Mouse (Mus musculus): ENCODE measurements at regions not wholly inside any gene's neighbourhood (a gene's known extent, or its start where the extent isn't known, plus 50 kb on each side); places are given as distances from the start of the nearest gene placed in this dataset.
"Not testable (repeated sequence)": the region's sequence is repeated elsewhere in the genome, so short reads cannot be mapped to it uniquely, and the experiment has no call there.

DNA sequence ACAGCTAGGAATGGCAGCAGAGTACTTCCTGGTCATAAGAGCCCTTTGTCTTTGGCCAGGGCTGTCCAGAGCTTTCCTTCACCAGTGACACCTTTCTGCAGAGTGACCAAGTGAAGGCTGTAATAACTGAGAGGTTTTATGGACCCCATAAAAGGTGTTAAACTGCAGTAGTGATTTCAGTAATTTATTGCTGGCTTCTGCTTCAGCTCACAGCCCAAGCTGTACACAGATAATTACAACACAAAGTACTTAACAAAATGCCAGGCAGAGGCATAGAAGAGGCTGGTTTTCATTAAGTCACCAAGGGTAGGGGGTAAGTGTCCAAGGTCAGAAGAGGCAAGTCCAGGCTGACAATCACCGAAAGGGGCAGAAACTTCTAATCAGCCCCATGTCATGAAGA, 83.8 kb downstream of the Eif4e start:
- DNase-seq = no peak
- intact Hi-C loops (cut with DNase I) = no loop called here

DNA sequence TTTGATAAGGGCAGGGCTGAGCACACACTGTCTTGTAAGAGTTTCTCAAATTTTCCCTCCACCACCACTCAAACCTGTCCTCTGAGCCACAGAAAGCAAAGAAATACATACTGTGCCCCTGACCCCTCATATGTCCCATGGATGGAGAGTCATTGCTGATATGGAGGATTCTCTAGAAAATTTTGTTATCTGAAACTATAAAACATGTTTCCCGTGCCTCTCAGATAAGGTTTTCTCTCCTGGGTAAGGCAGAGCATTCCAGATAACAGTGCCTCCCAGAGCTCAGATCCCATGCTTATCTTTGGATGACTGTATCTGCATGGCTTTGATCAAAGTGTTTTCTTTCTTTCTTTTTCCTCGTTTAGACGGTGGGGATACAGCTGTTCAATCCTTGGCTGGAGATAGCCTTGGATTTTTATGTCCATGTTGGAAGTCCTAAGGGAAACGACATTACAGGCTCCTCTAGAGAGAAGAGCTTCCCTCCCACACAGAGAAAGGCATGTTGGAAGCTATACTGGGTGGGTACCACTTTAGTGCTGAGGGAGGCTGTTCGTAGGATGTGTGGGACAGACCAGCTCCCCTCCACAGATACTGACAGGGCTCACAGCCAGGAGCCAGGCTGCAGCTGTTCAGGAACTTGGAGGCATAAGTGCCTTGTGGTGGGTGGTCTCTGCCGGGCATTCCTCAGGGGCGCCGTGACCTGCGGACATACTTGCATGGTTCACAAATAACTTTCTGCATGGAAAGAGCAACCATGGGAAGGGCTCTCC, 87.1 kb downstream of the Eif4e start:
- intact Hi-C loops (cut with DNase I) = no loop called here
- DNase-seq = peak in 1 of 2 experiments; percentile 6

DNA sequence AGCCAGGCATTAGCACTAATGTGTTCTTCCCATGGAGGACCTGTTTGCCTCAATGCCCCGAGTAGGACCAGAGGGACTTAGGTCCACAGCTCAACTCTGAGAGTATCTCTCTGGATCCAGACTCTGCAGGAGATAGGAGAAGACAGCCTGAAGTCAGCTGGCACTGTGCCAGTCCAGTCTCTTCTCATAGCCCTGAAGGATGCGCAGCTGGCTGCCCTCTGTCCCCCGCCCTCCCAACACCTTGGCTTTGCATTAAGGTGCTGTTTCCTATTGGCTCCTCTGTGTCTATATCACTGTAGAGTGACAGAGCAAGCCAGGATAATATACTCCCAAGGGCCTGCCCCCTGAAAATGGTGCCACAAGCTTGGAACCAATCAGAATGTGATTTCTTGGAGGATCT, 87.7 kb downstream of the Eif4e start:
- peak; percentile 5 to 9 for DNase-seq

DNA sequence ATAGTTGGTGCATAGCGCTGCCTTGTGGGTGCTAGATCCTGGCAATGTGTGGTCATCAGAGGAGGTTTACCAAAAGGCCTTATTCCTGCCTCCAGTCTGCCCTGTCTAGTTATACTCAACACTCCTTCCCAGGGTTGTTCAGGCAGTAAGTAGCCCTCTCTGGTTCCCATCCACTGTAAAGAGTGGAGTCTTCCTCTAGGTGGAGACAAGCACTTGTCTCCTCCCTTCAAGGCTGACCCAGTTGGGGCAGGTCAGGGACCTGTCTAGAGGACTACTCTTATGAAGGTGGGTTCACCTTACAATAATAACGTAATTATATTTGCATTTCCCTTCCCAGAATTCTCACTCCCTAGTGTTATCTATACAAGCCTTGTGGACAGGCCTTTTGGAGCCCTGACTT, 88.9 kb downstream of the Eif4e start:
- intact Hi-C loops (cut with DNase I) = no loop called here
- no peak for DNase-seq

More for the DNA sequence above, 87.7 kb downstream of the Eif4e start:
- intact Hi-C loops (cut with DNase I) = no loop called here

DNA sequence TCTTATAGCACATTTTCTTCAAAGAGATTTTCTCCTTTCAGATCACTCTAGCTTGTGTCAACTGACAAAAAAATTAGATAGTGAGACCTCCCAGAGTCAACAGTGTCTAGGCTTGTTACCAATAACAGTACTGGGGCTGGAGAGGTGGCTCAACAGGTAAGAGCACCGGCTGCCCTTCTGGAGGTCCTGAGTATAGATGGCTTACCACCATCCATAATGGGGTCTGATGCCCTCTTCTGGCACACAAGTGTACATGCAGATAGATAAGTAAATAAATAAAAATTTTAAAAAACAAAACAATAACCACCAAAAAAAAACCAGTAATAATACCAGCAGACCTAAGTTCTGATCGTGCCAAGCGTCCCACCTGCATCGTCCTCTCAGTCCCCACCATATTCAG, 94.3 kb downstream of the Eif4e start:
- DNase-seq = no peak
- intact Hi-C loops (cut with DNase I) = loop anchor here (5.0 kb wide), 2 partner anchors 113 to 423 kb away; no protein-coding TSS in a partner anchor

DNA sequence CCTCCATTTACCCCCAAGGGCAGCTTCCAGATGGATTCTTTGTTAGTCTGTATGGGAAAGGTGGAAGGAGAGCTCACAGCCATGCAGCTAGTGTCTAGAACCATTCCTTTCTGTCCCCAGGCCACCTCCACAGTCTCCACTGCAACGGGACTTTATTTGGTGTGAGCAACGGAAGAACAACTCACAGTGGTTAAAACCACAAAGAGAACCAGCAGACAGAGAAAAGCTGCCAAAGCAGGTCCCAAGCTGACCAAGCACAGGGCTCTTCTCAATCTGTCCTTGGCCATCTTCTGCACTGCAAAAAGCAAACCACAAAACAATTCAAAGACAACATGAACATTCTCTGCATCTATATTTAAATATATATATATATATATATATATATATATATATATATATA, 98.1 kb downstream of the Eif4e start:
- no peak for DNase-seq
- intact Hi-C loops (cut with DNase I) = loop anchor here (5.0 kb wide), 2 partner anchors 117 to 427 kb away; no protein-coding TSS in a partner anchor

DNA sequence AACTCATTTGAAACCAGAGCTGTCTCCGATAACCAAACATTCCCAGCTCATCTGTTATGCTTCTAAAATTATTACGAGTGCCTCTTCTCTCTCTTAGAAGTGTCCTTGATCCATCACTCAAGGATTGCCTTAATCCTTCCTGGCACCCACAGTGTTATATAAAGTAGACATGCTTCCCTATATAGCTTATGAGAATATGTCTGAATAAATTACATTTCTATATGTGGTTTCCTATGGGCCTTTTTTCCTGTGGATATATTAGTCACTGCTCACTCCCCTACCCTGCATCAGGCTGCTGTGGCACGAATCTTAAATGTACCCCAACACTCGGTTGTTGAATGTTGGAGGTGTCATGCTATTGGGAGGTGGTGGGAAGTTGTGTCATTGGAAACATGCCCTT, 100.3 kb downstream of the Eif4e start:
- intact Hi-C loops (cut with DNase I) = no loop called here
- DNase-seq = no peak

DNA sequence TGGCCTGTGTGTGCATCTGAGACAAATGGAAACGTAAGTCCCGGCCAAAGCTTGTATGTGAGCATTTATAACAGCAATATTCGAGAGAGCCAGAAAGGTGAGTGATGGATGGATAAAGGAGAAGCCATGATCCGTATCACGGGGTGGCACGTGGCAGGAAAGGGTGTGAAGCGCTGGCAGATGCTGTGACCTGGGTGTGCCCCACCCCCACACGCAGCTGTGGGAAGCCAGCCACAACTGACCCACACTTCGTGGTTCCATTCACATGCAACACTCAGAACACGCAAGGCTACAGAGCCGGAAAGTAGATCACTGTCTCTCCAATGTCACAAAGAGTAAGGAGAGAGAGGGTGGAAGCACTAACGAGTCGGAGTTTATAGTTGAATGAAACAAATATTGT, 104.3 kb downstream of the Eif4e start:
- no peak for DNase-seq
- intact Hi-C loops (cut with DNase I) = no loop called here

DNA sequence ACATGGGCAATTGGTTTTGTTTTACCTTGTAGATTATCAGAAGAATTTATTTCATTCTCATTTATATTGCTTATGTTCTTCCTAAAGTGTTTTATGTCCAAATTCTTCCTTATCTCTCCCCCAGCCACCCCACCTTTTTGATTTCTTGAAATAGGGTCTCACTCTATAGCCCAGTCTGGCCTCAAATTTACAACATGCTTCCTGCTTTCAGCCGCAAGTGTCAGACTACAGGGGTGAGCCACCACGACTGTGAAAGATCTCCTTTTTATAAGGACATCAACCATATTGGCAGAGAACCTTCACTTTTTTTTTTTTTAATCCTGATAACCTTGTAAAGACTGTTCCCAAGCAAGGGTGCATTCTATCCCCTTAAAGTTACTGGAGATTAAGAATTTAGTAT, 106.1 kb downstream of the Eif4e start:
- no peak for DNase-seq
- intact Hi-C loops (cut with DNase I) = no loop called here

DNA sequence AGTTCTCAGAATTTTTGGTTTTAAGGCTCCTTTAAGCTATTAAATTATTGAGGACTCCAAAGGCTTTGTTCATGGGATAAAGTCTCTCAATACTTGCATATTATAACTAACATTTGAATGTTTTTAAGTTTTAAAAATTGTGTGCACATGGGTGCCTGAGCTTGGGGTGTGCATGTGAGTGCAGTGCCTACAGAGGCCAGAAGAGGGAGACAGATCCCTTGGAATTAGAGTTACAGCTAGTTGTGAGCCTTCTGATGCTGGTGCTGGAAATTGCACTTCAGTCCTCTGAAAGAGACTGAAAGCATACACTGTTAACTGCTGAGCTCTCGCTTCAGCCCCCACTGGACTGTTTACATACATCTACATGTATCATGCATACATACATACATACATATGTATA, 100.0 kb upstream of the Tspan5 start:
- peak; percentile 13 to 25 for DNase-seq

DNA sequence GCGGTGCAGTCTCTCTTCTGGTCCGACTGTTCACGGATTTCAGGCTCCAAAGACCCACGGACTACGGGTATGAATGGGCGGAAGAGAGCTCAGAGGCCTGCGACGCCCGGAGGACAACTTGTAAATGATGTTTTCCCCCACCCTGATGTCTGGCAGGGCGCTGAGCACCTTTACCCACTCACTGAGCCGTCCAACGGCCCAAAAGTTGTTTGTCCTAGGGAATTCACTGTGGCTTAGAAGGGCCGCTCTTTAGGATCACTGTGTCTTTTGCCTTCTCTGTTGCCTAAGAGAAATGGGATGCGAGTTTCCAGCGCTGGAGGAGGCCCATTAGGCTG, 98.1 kb upstream of the Tspan5 start:
- peak in 1 of 2 experiments; percentile 6 for DNase-seq
- intact Hi-C loops (cut with DNase I) = loop anchor here (2.0 to 5.0 kb wide), 2 partner anchors 98 to 263 kb away; partner anchors contain the start of gene Tspan5

More for the DNA sequence above, 100.0 kb upstream of the Tspan5 start:
- intact Hi-C loops (cut with DNase I) = loop anchor here (2.0 to 5.0 kb wide), 2 partner anchors 100 to 265 kb away; partner anchors contain the start of gene Tspan5

DNA sequence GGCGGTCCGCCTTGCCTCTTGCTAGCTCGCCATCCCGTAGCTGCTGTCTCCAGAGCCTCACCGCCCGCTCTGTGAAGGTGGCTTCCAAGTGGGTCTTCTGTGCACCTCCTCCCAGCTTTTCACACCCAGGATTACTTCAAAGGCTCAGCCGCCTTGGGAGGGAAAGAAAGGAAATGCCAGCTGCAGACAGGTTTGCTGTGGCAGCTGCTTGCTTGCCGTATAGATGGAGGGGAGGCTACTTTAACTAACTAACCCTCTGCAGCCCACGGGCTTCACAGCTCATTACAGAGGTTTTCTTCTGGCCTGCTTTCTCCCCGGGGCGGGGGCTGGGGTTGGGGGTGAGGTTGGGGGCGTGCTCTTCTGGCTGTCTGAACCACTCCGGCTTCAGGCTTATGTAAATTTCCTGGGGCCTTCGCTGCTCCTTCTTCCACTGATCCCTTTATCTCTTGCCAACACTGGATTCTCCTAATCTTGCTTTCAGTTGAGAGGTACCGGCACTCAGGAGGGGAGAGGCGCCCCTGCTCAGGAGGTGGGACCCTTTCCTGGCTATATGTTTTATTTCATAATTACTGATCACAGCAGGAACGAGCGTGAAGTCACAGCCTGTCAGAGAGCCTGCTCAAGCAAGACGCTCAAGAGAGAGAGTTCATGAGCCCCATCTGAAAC, 97.6 kb upstream of the Tspan5 start:
- intact Hi-C loops (cut with DNase I) = loop anchor here (5.0 kb wide), 1 partner anchor 98 kb away; the partner anchor contains the start of gene Tspan5
- peak in 1 of 2 experiments; percentile 17 for DNase-seq

DNA sequence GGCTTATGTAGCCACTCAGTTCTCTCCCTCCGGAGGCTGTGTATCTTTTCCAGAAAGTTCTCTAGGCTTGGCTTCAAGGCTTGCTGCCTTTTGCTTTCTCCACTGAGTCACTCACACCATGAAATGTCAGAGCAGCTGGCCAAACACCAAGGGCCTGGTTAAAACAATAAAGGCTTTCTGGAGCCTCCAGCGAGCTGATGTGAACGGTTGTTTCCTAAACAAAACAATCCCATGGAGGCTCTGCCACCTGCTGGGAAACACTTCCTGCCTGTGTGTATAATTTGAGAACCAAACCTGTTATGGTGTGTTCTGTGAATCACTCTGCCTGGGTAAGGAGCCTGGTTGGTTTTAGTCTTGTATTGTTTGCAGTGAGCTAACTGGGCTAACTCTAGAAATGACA, 96.7 kb upstream of the Tspan5 start:
- intact Hi-C loops (cut with DNase I) = no loop called here
- peak; percentile 14 to 41 for DNase-seq

DNA sequence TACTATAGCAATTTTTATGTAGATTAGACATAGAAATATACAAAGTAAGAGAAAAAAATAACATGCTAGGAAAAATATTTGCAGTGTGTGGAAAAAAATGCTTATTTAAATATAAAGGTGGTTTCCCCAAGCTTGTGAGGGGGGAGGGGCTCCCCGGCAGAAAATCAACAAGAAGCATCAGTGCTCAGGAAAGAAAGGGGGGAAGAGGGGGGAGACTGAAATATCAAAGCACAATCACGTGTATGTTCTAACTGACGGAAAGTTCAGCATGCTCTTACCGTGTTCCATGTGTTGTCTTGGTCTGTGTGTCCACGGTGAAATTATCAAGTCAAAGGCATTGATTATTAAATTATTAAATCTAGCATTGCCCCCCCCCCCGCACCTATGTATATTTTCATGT, 92.3 kb upstream of the Tspan5 start:
- intact Hi-C loops (cut with DNase I) = no loop called here
- no peak for DNase-seq

DNA sequence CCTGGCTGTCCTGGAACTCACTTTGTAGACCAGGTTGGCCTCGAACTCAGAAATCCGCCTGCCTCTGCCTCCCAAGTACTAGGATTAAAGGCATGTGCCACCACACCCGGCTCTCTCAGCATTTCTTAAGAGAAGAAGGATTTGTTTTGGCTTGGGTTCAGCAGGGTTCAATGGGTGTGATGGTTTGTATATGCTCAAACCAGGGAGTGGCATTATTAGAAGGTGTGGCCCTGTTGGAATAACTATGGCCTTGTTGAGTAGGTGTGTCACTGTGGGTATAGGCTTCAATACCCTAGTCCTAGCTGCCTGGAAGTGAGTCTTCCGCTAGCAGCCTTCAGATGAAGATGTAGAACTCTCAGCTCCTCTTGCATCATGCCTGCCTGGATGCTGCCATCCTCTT, 91.3 kb upstream of the Tspan5 start:
- DNase-seq; intact Hi-C loops (cut with DNase I): not testable (repeated sequence)

DNA sequence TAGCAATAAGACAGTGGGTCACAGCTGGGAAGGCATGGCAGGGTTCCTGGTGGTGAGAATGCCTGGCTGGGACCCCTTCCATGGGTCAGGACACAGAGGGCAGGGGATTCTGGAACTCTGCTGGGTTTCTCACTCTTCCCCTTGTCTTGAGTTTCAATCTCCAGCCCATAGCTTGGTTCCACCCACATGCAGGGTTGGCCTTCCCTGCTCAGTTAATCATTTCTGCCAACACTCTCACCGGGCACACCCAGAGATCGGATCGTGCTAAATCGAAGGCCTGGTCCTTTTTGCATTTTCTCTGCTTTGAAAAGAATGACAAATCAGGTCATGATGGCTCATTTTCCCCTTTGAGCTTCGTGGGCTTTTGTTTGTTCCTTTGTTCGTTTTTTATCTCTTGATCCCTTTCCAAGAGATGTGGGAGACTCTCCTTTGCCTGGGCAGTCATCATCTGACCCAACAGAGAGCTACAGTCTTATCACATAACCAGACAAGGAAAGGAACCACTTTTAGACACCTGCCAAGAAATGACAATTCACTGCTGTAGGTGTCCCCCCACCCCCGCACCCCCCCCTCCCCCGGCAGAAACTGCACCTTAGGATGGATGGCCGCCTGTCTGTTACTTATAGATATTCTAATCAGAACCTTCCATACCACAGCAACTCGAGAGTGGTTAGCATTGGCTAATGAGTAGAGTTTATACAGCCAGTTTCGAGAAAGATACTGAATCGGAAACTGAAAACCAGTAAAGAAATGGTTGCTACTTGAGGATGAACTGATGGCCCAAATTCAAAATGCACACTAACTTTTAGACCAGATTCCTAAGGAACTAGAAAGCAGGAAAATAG, 90.4 kb upstream of the Tspan5 start:
- intact Hi-C loops (cut with DNase I) = no loop called here
- no peak for DNase-seq

DNA sequence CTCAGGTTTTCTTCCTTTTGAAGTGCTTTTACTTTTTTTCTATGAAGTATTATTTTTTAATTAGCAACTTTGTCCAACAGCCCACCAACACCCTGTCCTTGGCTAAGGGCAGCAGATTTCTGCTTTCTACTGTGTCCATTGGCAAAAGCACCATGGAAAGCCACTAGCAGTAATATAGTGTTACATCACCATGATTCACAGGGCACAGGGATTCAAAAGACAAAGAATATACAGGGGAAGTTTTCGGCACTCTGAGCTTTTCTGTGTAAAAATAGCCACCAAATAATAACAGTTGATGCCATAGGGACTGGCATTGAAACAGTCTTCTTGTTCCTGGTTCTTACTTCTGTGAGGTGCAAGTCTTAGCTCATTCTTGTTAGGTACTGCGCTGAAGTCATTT, 89.8 kb upstream of the Tspan5 start:
- intact Hi-C loops (cut with DNase I) = no loop called here
- no peak for DNase-seq

DNA sequence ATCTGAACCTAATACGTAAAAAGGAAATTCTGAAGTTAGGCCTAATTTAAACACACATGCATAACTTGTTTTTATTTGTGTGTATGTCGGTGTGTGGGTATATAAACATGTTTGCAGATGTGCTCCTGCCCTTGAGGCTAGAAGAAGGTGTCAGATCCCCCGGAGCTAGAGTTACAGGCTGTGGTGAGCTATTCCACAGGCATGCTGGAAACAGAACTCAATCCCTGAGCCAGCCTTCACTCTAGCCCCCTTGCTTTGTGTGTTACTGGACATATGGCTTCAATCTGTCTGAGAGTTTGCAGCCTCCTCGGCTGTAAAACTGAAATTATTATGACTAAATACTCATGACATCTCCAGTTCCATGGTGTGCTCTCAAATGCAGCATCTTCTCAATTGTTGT, 89.3 kb upstream of the Tspan5 start:
- intact Hi-C loops (cut with DNase I) = no loop called here
- DNase-seq = no peak

DNA sequence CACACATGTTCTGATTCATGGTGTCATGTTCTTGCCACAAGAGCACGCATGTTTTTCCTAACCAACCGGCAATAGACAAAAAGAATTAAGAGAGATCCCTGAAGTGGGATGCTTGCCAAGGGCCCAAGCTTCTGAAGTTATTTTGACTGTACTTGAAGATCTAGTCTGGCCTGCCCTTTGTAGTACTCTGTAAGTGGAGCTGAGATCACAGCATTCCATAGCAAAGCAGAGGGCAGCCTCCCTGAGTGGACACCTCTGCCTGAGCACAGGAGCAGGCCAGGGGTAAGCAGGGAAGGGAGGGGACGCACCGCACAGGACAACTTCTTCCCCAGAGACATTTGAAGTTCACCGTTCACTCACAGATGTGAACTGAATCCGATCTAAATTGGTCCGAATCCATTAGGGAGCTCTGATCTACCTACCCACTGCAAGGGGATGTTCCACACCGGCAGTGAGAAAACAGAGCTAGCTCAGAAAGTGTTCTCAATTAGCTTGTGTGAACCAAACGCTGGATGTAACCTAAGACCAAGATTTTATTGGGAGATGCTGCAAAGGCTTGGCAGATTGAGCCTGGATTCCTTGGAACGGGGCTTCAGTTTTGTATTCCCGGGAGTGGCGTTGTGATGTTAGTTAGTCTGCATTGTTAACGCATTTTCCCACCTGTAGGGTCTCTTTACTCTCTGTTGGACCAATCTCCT, 88.3 kb upstream of the Tspan5 start:
- intact Hi-C loops (cut with DNase I) = no loop called here
- no peak for DNase-seq

DNA sequence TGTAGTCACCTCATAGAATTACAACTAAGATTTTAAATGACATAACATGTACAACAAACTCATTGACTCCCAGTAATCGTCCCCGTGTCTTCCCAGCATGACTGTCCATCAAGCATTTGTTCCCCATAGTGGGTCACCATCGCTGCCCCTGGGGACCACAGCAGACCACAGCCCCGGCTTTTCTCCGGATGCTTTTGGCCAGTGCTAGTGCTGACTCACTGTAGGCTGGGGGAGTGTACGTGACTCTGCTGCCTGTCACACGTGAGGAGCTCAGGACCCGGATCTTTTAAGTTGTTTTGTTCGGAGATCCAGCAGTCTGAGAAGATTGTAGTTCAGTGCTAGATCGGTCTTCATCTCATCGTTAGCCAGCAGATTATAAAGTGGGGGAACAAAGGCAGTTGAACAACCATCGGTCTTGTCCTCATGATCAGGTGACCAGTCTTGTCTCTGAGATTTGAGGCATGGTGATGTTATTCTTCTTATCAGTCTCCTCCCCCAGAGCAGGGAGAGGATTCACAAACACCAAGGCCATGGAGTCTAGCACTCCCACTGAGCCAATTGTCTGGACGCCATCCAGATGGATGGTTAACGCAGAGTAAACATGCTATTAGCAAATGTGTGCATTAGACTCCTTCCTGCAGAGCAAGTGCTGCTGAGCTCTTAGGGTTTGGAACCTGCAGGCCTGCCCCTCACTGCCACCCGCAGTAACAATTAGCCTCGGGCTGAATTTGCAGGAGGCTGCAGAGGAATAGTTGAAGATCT, 87.2 kb upstream of the Tspan5 start:
- intact Hi-C loops (cut with DNase I) = no loop called here
- no peak for DNase-seq

Measured in heart, postnatal 14 days (tissue).